Mouse (Mus musculus) hindbrain, embryonic 10.5 days (tissue): Measurements from ENCODE around the gene Rere. TPM values are rescaled to one million over a fixed set of nuclear protein-coding genes. Genes with fewer than 3 reads are reported as not detected.

Experiments used
- DNase-seq: peaks from one replicate; pipeline ENCODE4 v3.0.0-alpha.2; 2017; ENCODE audit warnings: low spot score
- H3K27ac ChIP-seq: fragments of 300-500 bp; sonication (generic); 2 replicates; pipeline ENCODE4 v1.5.1; 2016; ENCODE audit warnings: mild to moderate bottlenecking, moderate library complexity
- H3K27me3 ChIP-seq: fragments of 300-500 bp; sonication (generic); 2 replicates; pipeline ENCODE4 v1.6.1; 2016; ENCODE audit warnings: mild to moderate bottlenecking; ENCODE audit not compliant: poor library complexity, insufficient read depth, severe bottlenecking
- H3K36me3 ChIP-seq: fragments of 300-500 bp; sonication (generic); 2 replicates; pipeline ENCODE4 v1.6.1; 2016; ENCODE audit warnings: mild to moderate bottlenecking, moderate library complexity
- H3K4me1 ChIP-seq: fragments of 300-500 bp; sonication (generic); replicated peaks from 2 replicates; pipeline ENCODE4 v1.6.1; 2016; ENCODE audit warnings: mild to moderate bottlenecking
- H3K4me3 ChIP-seq: fragments of 300-500 bp; sonication (generic); 2 replicates; pipeline ENCODE4 v1.5.1; 2016; ENCODE audit warnings: mild to moderate bottlenecking, moderate library complexity
- H3K9me3 ChIP-seq: fragments of 300-500 bp; sonication (generic); 2 replicates; pipeline ENCODE4 v1.6.1; 2016; ENCODE audit warnings: mild to moderate bottlenecking, moderate library complexity
- WGBS: fragments of 180-500 bp; shearing (Covaris S2); methylation state at CpG from one replicate; pipeline ENCODE4 v1.1.7; 2016; 5-methylcytosine and 5-hydroxymethylcytosine counted together
- polyA plus RNA-seq: library from polyadenylated mRNA; unstranded; fragments of >200 nt; fragmentation: Nextera tagmentation; extraction: Ambion mirVana; gene quantifications from 2 replicates; pipeline ENCODE4 v1.2.1, GENCODE M21; 2016

Gene Rere
- polyA plus RNA-seq, 1 experiment from 2014 or later, result 40.4 TPM

DNA sequence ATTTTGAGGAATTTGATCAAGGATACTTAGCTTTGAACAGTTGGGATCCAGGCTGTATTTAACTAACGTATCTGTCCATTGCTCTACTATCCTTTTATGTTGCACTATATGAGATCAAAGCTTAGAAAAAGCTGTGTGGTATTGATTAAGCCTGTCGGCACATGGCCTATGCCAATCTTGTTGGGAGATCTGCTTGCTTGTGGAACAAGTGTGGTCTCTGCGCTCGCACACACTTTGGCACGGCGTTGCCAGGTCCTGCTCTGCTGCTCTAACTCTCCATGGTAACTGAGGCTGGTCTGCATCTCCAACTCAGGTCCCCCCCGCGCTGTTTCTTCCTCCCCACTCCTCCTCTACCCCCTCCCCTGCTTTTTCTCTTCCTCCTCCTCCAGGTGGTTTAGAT lies 112.2 kb downstream of the Rere start:
- no peaks in the 10 kb centered on the region for H3K27me3 ChIP-seq
- no peak overlapping the region for H3K27ac ChIP-seq
- peaks cover 85% of the 10 kb centered on the region for H3K4me1 ChIP-seq
- H3K36me3 ChIP-seq, result peaks cover 10% of the 10 kb centered on the region
- no peak for DNase-seq
- no peaks in the 10 kb centered on the region for H3K9me3 ChIP-seq
- no peak overlapping the region for H3K4me3 ChIP-seq
- WGBS, result 65% methylated on average over 8 of the region's 8 CpGs

GRCm38 (mm10) chr4:150394091-150394490 lies 112.6 kb downstream of the Rere start:
- DNase-seq, result no peak
- Histone ChIP-seq H3K27ac (no peak overlapping the region), H3K27me3 (no peaks in the 10 kb centered on the region), H3K4me3 (no peak overlapping the region), H3K4me1 (peaks cover 85% of the 10 kb centered on the region), H3K36me3 (peaks cover 9% of the 10 kb centered on the region), H3K9me3 (no peaks in the 10 kb centered on the region)
- WGBS, result 90% methylated on average over 4 of the region's 4 CpGs

- Histone ChIP-seq H3K4me1 (peaks cover 90% of the 10 kb centered on the region), H3K27me3 (no peaks in the 10 kb centered on the region), H3K9me3 (no peaks in the 10 kb centered on the region), H3K4me3 (peak overlapping the region; percentile 16; the same call in 1 of the 2 replicates), H3K27ac (peak overlapping the region; percentile 84), H3K36me3 (no peaks in the 10 kb centered on the region)
- DNase-seq, result no peak
Measured at GRCm38 (mm10) chr4:150396339-150396738, 114.9 kb downstream of the Rere start.

GRCm38 (mm10) chr4:150396826-150397620 lies 115.6 kb downstream of the Rere start:
- DNase-seq, result no peak
- peak overlapping the region; percentile 84 for H3K27ac ChIP-seq
- no peaks in the 10 kb centered on the region for H3K9me3 ChIP-seq
- H3K4me1 ChIP-seq, result peaks cover 90% of the 10 kb centered on the region
- H3K27me3 ChIP-seq, result no peaks in the 10 kb centered on the region
- 26% methylated on average over 13 of the region's 13 CpGs for WGBS
- no peaks in the 10 kb centered on the region for H3K36me3 ChIP-seq
- H3K4me3 ChIP-seq, result peak overlapping the region; percentile 16; the same call in 1 of the 2 replicates

DNA sequence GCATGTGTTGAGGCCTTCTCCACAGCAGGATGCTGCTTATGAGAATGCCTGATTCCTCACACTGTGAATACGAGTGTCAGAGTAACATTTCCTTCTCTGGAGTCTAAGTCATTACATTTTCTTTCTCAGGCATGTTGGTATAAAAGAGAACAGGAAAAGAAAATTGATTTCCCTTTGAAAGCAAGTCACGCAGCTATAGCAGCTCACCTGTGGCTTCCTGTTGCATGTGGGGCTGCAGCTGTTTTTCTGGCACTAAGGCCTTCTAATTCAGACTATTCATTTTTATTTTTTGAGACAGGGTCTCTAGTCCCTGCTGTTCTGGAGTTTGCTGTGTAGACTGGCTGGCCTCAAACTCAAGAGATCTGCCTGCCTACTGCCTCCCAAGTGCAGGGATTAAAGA lies 117.6 kb downstream of the Rere start:
- 46% methylated on average over 2 of the region's 2 CpGs for WGBS
- Histone ChIP-seq H3K4me1 (peaks cover 91% of the 10 kb centered on the region), H3K36me3 (no peaks in the 10 kb centered on the region), H3K9me3 (no peaks in the 10 kb centered on the region), H3K27ac (peak overlapping the region; percentile 72), H3K4me3 (no peak overlapping the region), H3K27me3 (no peaks in the 10 kb centered on the region)
- no peak for DNase-seq

DNA sequence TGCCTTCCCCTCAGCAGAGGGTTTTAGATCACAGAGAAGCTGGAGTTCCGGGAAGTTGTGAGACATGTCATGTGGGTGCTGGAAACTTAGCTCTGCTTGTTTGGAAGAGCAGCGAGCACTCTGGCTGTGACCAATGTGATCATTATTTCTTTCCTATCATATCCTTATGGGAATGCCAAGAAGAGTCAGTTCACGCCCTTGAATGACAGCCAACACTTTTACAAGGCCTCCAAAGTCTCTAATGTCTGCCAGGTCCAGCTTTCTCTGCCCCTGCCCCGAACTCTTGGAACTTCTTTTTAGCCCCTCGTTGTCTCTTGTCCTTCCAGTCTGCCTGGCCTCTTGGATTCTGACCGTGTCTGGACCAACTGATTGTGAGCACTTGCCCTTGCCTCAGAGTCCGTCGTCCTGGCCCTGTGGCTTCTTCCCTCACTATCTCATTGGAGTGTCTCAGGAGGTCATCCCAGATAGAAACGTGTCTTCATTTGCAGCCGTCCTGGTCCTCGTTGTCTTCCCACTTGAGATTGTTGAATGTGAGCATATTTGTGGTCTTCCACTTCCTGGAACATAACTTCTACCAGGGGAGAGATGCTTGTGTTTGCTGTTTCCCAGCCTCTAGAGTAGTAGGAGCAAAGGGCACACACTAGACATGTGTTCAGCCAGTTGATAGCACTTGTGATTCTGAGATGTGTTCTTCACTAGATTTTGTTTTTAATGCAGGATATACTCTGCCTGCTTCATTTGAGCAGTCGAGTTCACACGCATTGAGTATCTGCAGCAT lies 120.6 kb downstream of the Rere start:
- no peaks in the 10 kb centered on the region for H3K9me3 ChIP-seq
- WGBS, result 78% methylated on average over 13 of the region's 13 CpGs
- H3K36me3 ChIP-seq, result peaks cover 10% of the 10 kb centered on the region
- H3K27me3 ChIP-seq, result no peaks in the 10 kb centered on the region
- H3K27ac ChIP-seq, result no peak overlapping the region
- no peak for DNase-seq
- peaks cover 91% of the 10 kb centered on the region for H3K4me1 ChIP-seq
- H3K4me3 ChIP-seq, result no peak overlapping the region

- WGBS, result 73% methylated on average over 4 of the region's 4 CpGs
- no peak overlapping the region for H3K4me3 ChIP-seq
- no peaks in the 10 kb centered on the region for H3K27me3 ChIP-seq
- no peaks in the 10 kb centered on the region for H3K9me3 ChIP-seq
- DNase-seq, result no peak
- H3K36me3 ChIP-seq, result peaks cover 15% of the 10 kb centered on the region
- no peak overlapping the region for H3K27ac ChIP-seq
- peaks cover 85% of the 10 kb centered on the region for H3K4me1 ChIP-seq
Measured at GRCm38 (mm10) chr4:150402608-150402985, 121.2 kb downstream of the Rere start.

GRCm38 (mm10) chr4:150403941-150404340 lies 122.5 kb downstream of the Rere start:
- peaks cover 75% of the 10 kb centered on the region for H3K4me1 ChIP-seq

DNA sequence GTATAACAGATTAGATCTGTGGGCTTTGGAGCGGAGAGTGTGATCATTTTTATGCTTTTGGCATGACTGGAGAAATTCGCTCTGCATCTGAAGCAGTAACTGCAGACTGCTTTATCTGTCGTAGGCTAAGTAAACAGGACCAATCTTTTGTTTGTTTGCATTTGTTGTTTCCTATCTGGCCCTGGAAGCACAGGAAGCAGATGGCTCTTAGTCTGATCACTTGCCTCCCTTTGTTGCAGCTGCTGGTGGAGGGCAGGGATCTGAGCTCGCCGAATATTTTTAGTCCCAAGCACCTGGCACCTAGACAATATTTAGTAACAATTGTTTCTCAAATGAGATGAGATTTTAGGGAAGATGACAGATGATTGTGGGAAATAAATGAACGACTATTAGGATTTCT lies 123.1 kb downstream of the Rere start:
- DNase-seq, result no peak
- peaks cover 68% of the 10 kb centered on the region for H3K4me1 ChIP-seq
- H3K27me3 ChIP-seq, result no peaks in the 10 kb centered on the region
- no peak overlapping the region for H3K4me3 ChIP-seq
- peak overlapping the region; percentile 50 for H3K27ac ChIP-seq
- no peaks in the 10 kb centered on the region for H3K9me3 ChIP-seq
- 52% methylated on average over 6 of the region's 6 CpGs for WGBS
- H3K36me3 ChIP-seq, result peaks cover 35% of the 10 kb centered on the region

More at GRCm38 (mm10) chr4:150403941-150404340, 122.5 kb downstream of the Rere start:
- no peak for DNase-seq
- H3K27ac ChIP-seq, result peak overlapping the region; percentile 50
- H3K9me3 ChIP-seq, result no peaks in the 10 kb centered on the region
- H3K36me3 ChIP-seq, result peaks cover 29% of the 10 kb centered on the region
- 59% methylated on average over 11 of the region's 11 CpGs for WGBS
- no peaks in the 10 kb centered on the region for H3K27me3 ChIP-seq
- no peak overlapping the region for H3K4me3 ChIP-seq

DNA sequence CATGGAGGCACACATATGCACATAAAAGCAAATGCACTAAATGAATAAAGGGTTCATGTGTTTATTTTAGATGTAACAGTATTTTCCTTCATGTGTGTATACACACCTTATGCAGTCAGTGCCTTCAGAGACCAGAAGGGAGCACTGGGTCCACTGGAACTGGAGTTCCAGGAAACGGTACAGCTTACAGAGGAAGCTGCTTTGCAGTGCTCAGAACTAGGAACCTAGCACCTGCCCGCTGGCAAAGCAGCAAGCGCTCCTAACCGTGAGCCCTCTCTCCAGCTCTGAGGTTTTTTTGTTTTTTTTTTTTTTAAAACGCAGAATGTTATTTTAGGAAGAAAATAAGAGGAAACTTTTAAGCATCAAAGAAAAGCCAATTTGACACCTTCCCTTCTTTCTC lies 124.3 kb downstream of the Rere start:
- Histone ChIP-seq H3K27ac (no peak overlapping the region; the same call in 1 of the 2 replicates), H3K4me3 (no peak overlapping the region), H3K27me3 (no peaks in the 10 kb centered on the region), H3K9me3 (no peaks in the 10 kb centered on the region), H3K36me3 (peaks cover 45% of the 10 kb centered on the region), H3K4me1 (peaks cover 62% of the 10 kb centered on the region)
- no peak for DNase-seq
- WGBS, result 69% methylated on average over 5 of the region's 5 CpGs

GRCm38 (mm10) chr4:150406320-150406719 lies 124.9 kb downstream of the Rere start:
- WGBS, result 56% methylated on average over 21 of the region's 21 CpGs
- Histone ChIP-seq H3K27me3 (no peaks in the 10 kb centered on the region), H3K9me3 (no peaks in the 10 kb centered on the region), H3K36me3 (peaks cover 48% of the 10 kb centered on the region), H3K4me3 (no peak overlapping the region), H3K27ac (no peak overlapping the region; the same call in 1 of the 2 replicates), H3K4me1 (peaks cover 57% of the 10 kb centered on the region)
- DNase-seq, result no peak

- no peaks in the 10 kb centered on the region for H3K9me3 ChIP-seq
- H3K36me3 ChIP-seq, result peaks cover 53% of the 10 kb centered on the region
- no peak for DNase-seq
- H3K4me1 ChIP-seq, result peaks cover 52% of the 10 kb centered on the region
- no peak overlapping the region for H3K4me3 ChIP-seq
- no peaks in the 10 kb centered on the region for H3K27me3 ChIP-seq
- no peak overlapping the region for H3K27ac ChIP-seq
- 92% methylated on average over 6 of the region's 6 CpGs for WGBS
Measured at GRCm38 (mm10) chr4:150406821-150407220, 125.4 kb downstream of the Rere start.

GRCm38 (mm10) chr4:150414296-150414695 lies 132.8 kb downstream of the Rere start:
- Histone ChIP-seq H3K4me1 (peaks cover 14% of the 10 kb centered on the region), H3K9me3 (no peaks in the 10 kb centered on the region), H3K36me3 (peaks cover 40% of the 10 kb centered on the region), H3K27me3 (no peaks in the 10 kb centered on the region), H3K4me3 (no peak overlapping the region), H3K27ac (no peak overlapping the region)
- WGBS, result 84% methylated on average over 5 of the region's 5 CpGs
- DNase-seq, result no peak
